Comparison of ENCODE assay signal across 13 mouse cellular contexts in the genomic region with DNA sequence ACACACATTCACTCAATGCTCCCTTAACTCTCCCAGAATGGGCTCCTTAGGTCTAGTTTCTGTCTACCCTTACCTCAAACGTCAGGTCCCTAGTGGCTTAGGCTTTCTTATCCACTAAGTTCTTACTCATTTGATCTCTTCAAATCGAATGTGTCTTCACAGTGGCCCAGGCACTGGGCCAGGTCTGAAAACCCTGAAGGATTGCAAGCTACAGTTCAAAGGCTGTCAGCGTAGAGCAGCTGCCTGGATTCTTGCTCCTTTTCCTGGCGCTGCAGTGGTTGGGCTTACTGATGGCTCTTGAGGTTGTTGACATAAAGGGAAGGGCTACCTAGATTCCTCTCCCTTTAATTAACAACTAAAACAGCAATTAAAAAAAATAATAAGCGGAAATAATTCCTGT.
DNase-seq lines count a peak whose midpoint lies in the region; ATAC-seq and TF ChIP-seq lines count a peak whose summit lies in the region.
"Had no signal": no experiment of that assay in that cellular context is flagged by ENCODE, and none has a peak within 500 bp of the region (broad histone marks: within the 10 kb centered on the region; RNA-seq: fewer than 3 reads in every experiment).

No protein-coding gene starts in this region.

- 78% methylated on average over 5 of the region's 5 CpGs for WGBS in forebrain, embryonic 14.5 days
- 67% methylated on average over 5 of the region's 5 CpGs for WGBS in forebrain, embryonic 15.5 days
- WGBS in kidney, embryonic 14.5 days, result 77% methylated on average over 5 of the region's 5 CpGs

- TF ChIP-seq POLR2A in brain, embryonic 14.5 days (IDR thresholded peaks at IDR 0.05; ENCODE audit: borderline replicate concordance, extremely low read depth, insufficient read depth, insufficient read length, poor library complexity, severe bottlenecking), result no peak

- TF ChIP-seq CTCF in brain, embryonic 14.5 days (IDR thresholded peaks at IDR 0.05; ENCODE audit: borderline replicate concordance, extremely low read depth, insufficient read depth, insufficient read length), result no peak

- H3K4me3 ChIP-seq in forebrain, embryonic 14.5 days (ENCODE audit: low read depth, low read length), result no peak overlapping the region
- H3K4me3 ChIP-seq in forebrain, embryonic 15.5 days, result no peak overlapping the region
- H3K4me3 ChIP-seq in kidney, embryonic 14.5 days (ENCODE audit: low read length), result no peak overlapping the region
- H3K4me3 ChIP-seq: heart, adult 2 months; layer of hippocampus, adult 2 months had no signal

- no peak overlapping the region for H3K27ac ChIP-seq in forebrain, embryonic 14.5 days (ENCODE audit: low read depth, low read length)
- no peak overlapping the region for H3K27ac ChIP-seq in forebrain, embryonic 15.5 days (replicated peaks)
- H3K27ac ChIP-seq in kidney, embryonic 14.5 days (ENCODE audit: low read depth, low read length), result no peak overlapping the region
- H3K27ac ChIP-seq: heart, adult 2 months; hindbrain, embryonic 14.5 days; layer of hippocampus, adult 2 months had no signal

- H3K4me2 ChIP-seq in forebrain, embryonic 14.5 days (ENCODE audit: low read length), result no peak overlapping the region
- H3K4me2 ChIP-seq in forebrain, embryonic 15.5 days (replicated peaks), result no peak overlapping the region
- H3K4me2 ChIP-seq in kidney, embryonic 14.5 days (replicated peaks; ENCODE audit: low read depth, low read length), result no peak overlapping the region
- H3K4me2 ChIP-seq: hindbrain, embryonic 14.5 days had no signal

- no peaks in the 10 kb centered on the region for H3K27me3 ChIP-seq in forebrain, embryonic 14.5 days (replicated peaks; ENCODE audit: control insufficient read depth, insufficient read depth, low read length)
- H3K27me3 ChIP-seq in forebrain, embryonic 15.5 days, result no peaks in the 10 kb centered on the region
- no peaks in the 10 kb centered on the region for H3K27me3 ChIP-seq in kidney, embryonic 14.5 days (ENCODE audit: control insufficient read depth, insufficient read depth, low read length)

- no peaks in the 10 kb centered on the region for H3K4me1 ChIP-seq in forebrain, embryonic 14.5 days (ENCODE audit: control insufficient read depth, insufficient read depth, low read length)
- no peaks in the 10 kb centered on the region for H3K4me1 ChIP-seq in forebrain, embryonic 15.5 days
- H3K4me1 ChIP-seq in kidney, embryonic 14.5 days (ENCODE audit: control insufficient read depth, insufficient read depth, low read length), result 0 out of 2 replicates have a peak, but pooled peaks cover 4% of the 10 kb centered on the region

- H3K9ac ChIP-seq in forebrain, embryonic 14.5 days (ENCODE audit: low read length), result no peak overlapping the region
- no peak overlapping the region for H3K9ac ChIP-seq in forebrain, embryonic 15.5 days (replicated peaks)
- H3K9ac ChIP-seq in kidney, embryonic 14.5 days (ENCODE audit: low read depth, low read length), result no peak overlapping the region
- H3K9ac ChIP-seq: hindbrain, embryonic 14.5 days had no signal

- no peaks in the 10 kb centered on the region for H3K36me3 ChIP-seq in forebrain, embryonic 14.5 days (ENCODE audit: control insufficient read depth, insufficient read depth, low read length)
- no peaks in the 10 kb centered on the region for H3K36me3 ChIP-seq in forebrain, embryonic 15.5 days
- H3K36me3 ChIP-seq in kidney, embryonic 14.5 days (ENCODE audit: control insufficient read depth, insufficient read depth, low read length), result no peaks in the 10 kb centered on the region

- ATAC-seq in forebrain, embryonic 14.5 days, result no peak
- no peak for ATAC-seq in forebrain, embryonic 15.5 days (replicated peaks)
- no peak for ATAC-seq in kidney, embryonic 14.5 days (ENCODE audit: low FRiP score, low TSS enrichment)

- H3K9me3 ChIP-seq in forebrain, embryonic 14.5 days (replicated peaks; ENCODE audit: control insufficient read depth, low read length), result no peaks in the 10 kb centered on the region
- H3K9me3 ChIP-seq in forebrain, embryonic 15.5 days, result no peaks in the 10 kb centered on the region
- H3K9me3 ChIP-seq in kidney, embryonic 14.5 days (ENCODE audit: control insufficient read depth, low read length), result no peaks in the 10 kb centered on the region

- DNase-seq in forebrain, embryonic 14.5 days (ENCODE audit: low spot score), result peak; percentile 13
- peak; percentile 14 to 38 for DNase-seq in kidney, postnatal 4 days
- peak; percentile 26 for DNase-seq in 3T3-L1 (ENCODE audit: low read depth, low spot score)
- DNase-seq in brain, embryonic 14.5 days (ENCODE audit: low read depth), result peak; percentile 43
- no peak for DNase-seq in spleen, postnatal 10 days (ENCODE audit: low spot score in 2 of 2)
- DNase-seq in frontal cortex, postnatal 10 days (ENCODE audit: low spot score in 2 of 2), result no peak
- DNase-seq: cerebellum, adult 8-10 months; kidney, adult 11 months had no signal

Comparison
In these comparisons a context has a peak if more than half of its experiments do, and no peak if none do; other contexts are left out.
1. DNase-seq: peak in forebrain, embryonic 14.5 days (single experiment), kidney, postnatal 4 days (2 of 2), 3T3-L1 (single experiment) and brain, embryonic 14.5 days (single experiment); none in spleen, postnatal 10 days (0 of 2) and frontal cortex, postnatal 10 days (0 of 2).